Mouse (Mus musculus): ENCODE results near the gene Tmem106c. TPM values are rescaled to one million over a fixed set of nuclear protein-coding genes. Genes with fewer than 3 reads are reported as not detected.
A peak's percentile ranks its signal among the peaks of the same experiment; 100 is the strongest.

The Tmem106c gene
- polyA plus RNA-seq, 1 experiment from 2014 or later, result 33.1 TPM

DNA sequence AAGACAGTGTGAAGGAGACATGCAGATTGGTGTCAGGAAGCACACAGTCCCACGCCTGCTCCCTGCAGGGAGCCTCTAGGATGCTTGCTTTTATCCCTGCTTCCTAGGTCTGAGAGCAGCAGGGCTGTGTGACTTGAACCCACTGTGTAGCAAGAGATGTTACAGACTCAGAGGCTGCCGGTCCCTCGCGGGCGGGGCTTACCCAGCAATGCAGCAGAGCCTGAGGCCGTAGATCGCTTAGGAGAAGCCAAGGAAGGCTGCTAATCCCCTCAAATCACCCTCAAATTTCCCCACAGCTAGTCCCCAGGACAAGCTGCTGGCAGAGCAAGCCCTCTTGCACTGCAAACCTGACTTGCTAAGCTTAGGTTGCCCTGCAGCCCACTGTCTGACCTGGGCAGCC is 15.3 kb upstream of the Tmem106c start:
- no peak for ATAC-seq (ENCODE audit: low FRiP score, low TSS enrichment)
- no peak overlapping the region for H3K27ac ChIP-seq (replicated peaks)
- H3K4me3 ChIP-seq (ENCODE audit: low read depth, low read length), result no peak overlapping the region
- TF ChIP-seq CTCF (IDR thresholded peaks at IDR 0.05; ENCODE audit: low read depth), result no peak
- no peak for TF ChIP-seq EP300 (optimal IDR thresholded peaks at IDR 0.05)
- no peak for DNase-seq (ENCODE audit: low spot score)
- H3K4me1 ChIP-seq (replicated peaks; ENCODE audit: control insufficient read depth, insufficient read depth), result no peaks in the 10 kb centered on the region
- no peaks in the 10 kb centered on the region for H3K27me3 ChIP-seq (ENCODE audit: control insufficient read depth, insufficient read depth, low read length)
- no peaks in the 10 kb centered on the region for H3K36me3 ChIP-seq (ENCODE audit: control insufficient read depth, insufficient read depth, low read length)
- no peaks in the 10 kb centered on the region for H3K9me3 ChIP-seq (ENCODE audit: control insufficient read depth, low read length)
- WGBS, result 54% methylated on average over 7 of the region's 7 CpGs
- H3K4me2 ChIP-seq (replicated peaks; ENCODE audit: low read depth), result no peak overlapping the region
- no peak overlapping the region for H3K9ac ChIP-seq (ENCODE audit: low read length)

DNA sequence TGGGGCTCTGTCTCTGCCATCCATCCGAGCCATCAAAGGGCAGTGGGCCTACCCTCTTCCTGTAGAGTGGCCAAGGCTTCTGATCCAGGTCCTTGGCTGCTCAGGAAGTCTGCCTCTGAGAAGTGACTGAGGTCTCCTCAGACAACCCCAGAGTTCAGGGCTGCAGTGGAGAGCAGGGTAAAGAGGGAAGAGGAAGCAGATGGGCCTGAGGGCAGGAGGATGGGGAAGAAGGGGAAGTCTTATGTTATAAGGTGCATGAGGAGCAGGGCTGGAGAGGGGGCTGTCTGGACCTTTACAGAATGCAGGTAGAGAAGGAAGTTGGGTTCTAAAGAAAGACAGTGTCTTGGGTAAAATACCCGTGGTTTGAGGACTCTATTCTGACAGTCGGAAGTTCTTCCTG is 14.3 kb upstream of the Tmem106c start:
- H3K4me1 ChIP-seq (replicated peaks; ENCODE audit: control insufficient read depth, insufficient read depth), result no peaks in the 10 kb centered on the region
- no peak overlapping the region for H3K9ac ChIP-seq (ENCODE audit: low read length)
- no peaks in the 10 kb centered on the region for H3K27me3 ChIP-seq (ENCODE audit: control insufficient read depth, insufficient read depth, low read length)
- H3K4me3 ChIP-seq (ENCODE audit: low read depth, low read length), result no peak overlapping the region
- no peaks in the 10 kb centered on the region for H3K9me3 ChIP-seq (ENCODE audit: control insufficient read depth, low read length)
- H3K36me3 ChIP-seq (ENCODE audit: control insufficient read depth, insufficient read depth, low read length), result no peaks in the 10 kb centered on the region
- no peak overlapping the region for H3K4me2 ChIP-seq (replicated peaks; ENCODE audit: low read depth)
- no peak overlapping the region for H3K27ac ChIP-seq (replicated peaks)
- 69% methylated on average over 3 of the region's 3 CpGs for WGBS
- ATAC-seq (ENCODE audit: low FRiP score, low TSS enrichment) (no peak), DNase-seq (ENCODE audit: low spot score) (no peak)
- TF ChIP-seq CTCF (IDR thresholded peaks at IDR 0.05; ENCODE audit: low read depth), result no peak
- TF ChIP-seq EP300 (optimal IDR thresholded peaks at IDR 0.05), result no peak

DNA sequence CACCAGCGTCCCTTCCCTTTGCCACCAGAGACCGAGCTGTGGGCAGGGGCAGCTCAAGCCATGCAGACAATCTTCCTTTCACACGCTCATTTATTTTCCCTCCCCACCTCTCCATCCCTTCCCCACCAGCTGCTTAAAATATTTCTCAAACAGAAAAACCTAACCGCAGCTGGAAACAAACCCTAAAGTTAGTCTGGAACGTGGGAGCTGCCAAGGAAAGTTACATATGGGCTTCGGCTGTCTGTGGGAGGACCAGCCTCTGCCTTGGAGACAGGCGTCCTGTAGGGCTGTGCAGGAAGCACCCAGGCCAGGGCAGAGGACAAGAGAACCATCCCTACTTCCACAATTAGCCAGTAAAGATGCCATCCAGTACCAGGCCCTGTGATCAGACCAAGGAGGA is 13.8 kb upstream of the Tmem106c start:
- H3K4me2 ChIP-seq (replicated peaks; ENCODE audit: low read depth), result no peak overlapping the region
- no peaks in the 10 kb centered on the region for H3K36me3 ChIP-seq (ENCODE audit: control insufficient read depth, insufficient read depth, low read length)
- no peaks in the 10 kb centered on the region for H3K4me1 ChIP-seq (replicated peaks; ENCODE audit: control insufficient read depth, insufficient read depth)
- H3K9ac ChIP-seq (ENCODE audit: low read length), result no peak overlapping the region
- no peak overlapping the region for H3K4me3 ChIP-seq (ENCODE audit: low read depth, low read length)
- H3K27me3 ChIP-seq (ENCODE audit: control insufficient read depth, insufficient read depth, low read length), result no peaks in the 10 kb centered on the region
- no peak overlapping the region for H3K27ac ChIP-seq (replicated peaks)
- 53% methylated on average over 7 of the region's 7 CpGs for WGBS
- DNase-seq (ENCODE audit: low spot score) (no peak), ATAC-seq (ENCODE audit: low FRiP score, low TSS enrichment) (no peak)
- no peaks in the 10 kb centered on the region for H3K9me3 ChIP-seq (ENCODE audit: control insufficient read depth, low read length)
- TF ChIP-seq CTCF (IDR thresholded peaks at IDR 0.05; ENCODE audit: low read depth) (no peak), EP300 (optimal IDR thresholded peaks at IDR 0.05) (no peak)

DNA sequence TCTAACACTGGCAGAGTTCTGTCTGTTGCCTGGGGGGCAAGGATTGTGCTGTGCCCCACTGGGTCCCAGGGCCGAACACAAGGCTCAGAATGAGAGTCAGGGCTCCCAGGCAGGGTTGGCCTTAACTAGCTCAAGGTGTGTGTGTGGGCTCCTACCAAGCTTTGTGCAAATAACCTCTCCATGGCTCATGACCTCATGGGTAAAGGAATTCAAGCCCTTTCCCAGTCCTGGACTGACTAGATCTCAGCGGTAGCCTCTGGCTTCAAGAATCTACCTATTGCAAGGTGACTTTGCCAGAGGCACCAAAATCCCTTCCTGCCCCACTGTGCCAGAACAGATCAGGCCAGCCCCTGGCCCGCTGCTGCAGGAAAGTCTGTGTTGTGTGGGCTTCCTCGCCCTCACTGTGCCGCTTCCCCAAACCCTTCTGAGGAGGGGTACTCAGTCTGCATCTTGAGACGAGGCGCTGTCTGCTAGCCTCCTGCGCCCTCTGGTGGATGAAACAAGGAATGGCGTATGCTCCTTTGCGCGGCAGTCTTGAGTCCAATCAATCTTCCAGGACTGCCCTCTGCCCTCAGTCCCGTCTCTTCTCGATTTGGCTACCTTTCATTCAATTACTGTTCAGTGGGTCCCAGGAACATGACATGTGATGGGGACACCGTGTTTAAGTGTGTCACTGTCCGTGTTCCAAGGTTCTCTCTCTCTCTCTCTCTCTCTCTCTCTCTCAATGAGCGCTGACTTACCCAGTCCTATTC is 11.7 kb upstream of the Tmem106c start:
- H3K4me2 ChIP-seq (replicated peaks; ENCODE audit: low read depth), result no peak overlapping the region
- peak; percentile 60 for DNase-seq (ENCODE audit: low spot score)

DNA sequence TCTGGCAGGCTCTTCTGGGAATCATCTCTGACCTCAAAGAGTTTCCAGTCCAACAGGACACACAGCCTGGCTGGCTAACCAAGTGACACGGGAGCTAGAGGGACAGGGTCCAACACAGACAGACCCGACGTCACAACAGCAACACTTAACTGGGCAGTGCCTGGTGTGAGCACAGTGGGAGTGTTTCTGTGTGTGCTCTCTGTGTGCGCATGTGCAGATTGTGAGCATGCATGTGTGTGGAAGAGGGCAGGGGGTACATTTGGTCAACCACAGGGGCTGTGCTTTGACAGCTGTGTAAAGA is 11.2 kb upstream of the Tmem106c start:
- Histone ChIP-seq H3K9me3 (ENCODE audit: control insufficient read depth, low read length) (no peaks in the 10 kb centered on the region), H3K4me1 (replicated peaks; ENCODE audit: control insufficient read depth, insufficient read depth) (no peaks in the 10 kb centered on the region), H3K27me3 (ENCODE audit: control insufficient read depth, insufficient read depth, low read length) (no peaks in the 10 kb centered on the region), H3K9ac (ENCODE audit: low read length) (no peak overlapping the region), H3K27ac (replicated peaks) (no peak overlapping the region), H3K4me2 (replicated peaks; ENCODE audit: low read depth) (no peak overlapping the region), H3K4me3 (ENCODE audit: low read depth, low read length) (no peak overlapping the region), H3K36me3 (ENCODE audit: control insufficient read depth, insufficient read depth, low read length) (no peaks in the 10 kb centered on the region)
- no peak for TF ChIP-seq CTCF (IDR thresholded peaks at IDR 0.05; ENCODE audit: low read depth)
- TF ChIP-seq EP300 (optimal IDR thresholded peaks at IDR 0.05), result no peak
- 67% methylated on average over 4 of the region's 4 CpGs for WGBS
- DNase-seq (ENCODE audit: low spot score), result no peak
- ATAC-seq (ENCODE audit: low FRiP score, low TSS enrichment), result peak; percentile 14; the same call in 1 of the 2 replicates

More for the DNA sequence above, 11.7 kb upstream of the Tmem106c start:
- H3K9me3 ChIP-seq (ENCODE audit: control insufficient read depth, low read length), result no peaks in the 10 kb centered on the region
- no peaks in the 10 kb centered on the region for H3K36me3 ChIP-seq (ENCODE audit: control insufficient read depth, insufficient read depth, low read length)
- H3K4me3 ChIP-seq (ENCODE audit: low read depth, low read length), result no peak overlapping the region
- TF ChIP-seq CTCF (IDR thresholded peaks at IDR 0.05; ENCODE audit: low read depth), result peak; percentile 99
- no peak for TF ChIP-seq EP300 (optimal IDR thresholded peaks at IDR 0.05)
- WGBS, result 14% methylated on average over 16 of the region's 16 CpGs
- ATAC-seq (ENCODE audit: low FRiP score, low TSS enrichment), result 0 out of 2 replicates have a peak, but pooled peaks have one; percentile 3
- no peaks in the 10 kb centered on the region for H3K27me3 ChIP-seq (ENCODE audit: control insufficient read depth, insufficient read depth, low read length)
- no peak overlapping the region for H3K27ac ChIP-seq (replicated peaks)
- H3K4me1 ChIP-seq (replicated peaks; ENCODE audit: control insufficient read depth, insufficient read depth), result no peaks in the 10 kb centered on the region
- no peak overlapping the region for H3K9ac ChIP-seq (ENCODE audit: low read length)

DNA sequence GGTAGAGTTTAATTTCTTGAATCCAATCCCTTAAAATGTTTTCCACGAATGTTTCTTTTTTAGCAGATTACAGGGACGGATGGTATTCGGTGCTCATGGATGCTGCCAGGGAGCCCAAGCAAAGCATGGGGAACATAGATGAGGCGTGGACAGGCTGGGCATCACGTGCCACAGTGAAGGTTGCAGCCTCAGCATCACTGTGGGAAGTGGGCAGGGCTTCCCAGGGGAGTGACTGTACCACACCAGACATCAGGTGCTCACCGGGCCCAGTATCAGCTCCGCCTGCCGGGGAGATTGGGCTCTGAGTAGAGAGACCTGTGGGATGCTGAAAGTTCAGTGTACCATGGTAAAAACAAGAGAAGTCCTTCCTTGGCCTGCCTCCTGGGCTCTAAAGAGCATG is 9.3 kb upstream of the Tmem106c start:
- Histone ChIP-seq H3K27me3 (ENCODE audit: control insufficient read depth, insufficient read depth, low read length) (no peaks in the 10 kb centered on the region), H3K27ac (replicated peaks) (no peak overlapping the region), H3K4me1 (replicated peaks; ENCODE audit: control insufficient read depth, insufficient read depth) (no peaks in the 10 kb centered on the region), H3K4me2 (replicated peaks; ENCODE audit: low read depth) (no peak overlapping the region), H3K36me3 (ENCODE audit: control insufficient read depth, insufficient read depth, low read length) (no peaks in the 10 kb centered on the region), H3K9ac (ENCODE audit: low read length) (no peak overlapping the region), H3K9me3 (ENCODE audit: control insufficient read depth, low read length) (no peaks in the 10 kb centered on the region), H3K4me3 (ENCODE audit: low read depth, low read length) (no peak overlapping the region)
- DNase-seq (ENCODE audit: low spot score), result no peak
- 74% methylated on average over 8 of the region's 8 CpGs for WGBS
- TF ChIP-seq CTCF (IDR thresholded peaks at IDR 0.05; ENCODE audit: low read depth) (no peak), EP300 (optimal IDR thresholded peaks at IDR 0.05) (no peak)
- no peak for ATAC-seq (ENCODE audit: low FRiP score, low TSS enrichment)
